Mouse (Mus musculus) heart, adult 8-10 months (tissue): ENCODE results near the gene Cfap58. TPM values are rescaled to one million over a fixed set of nuclear protein-coding genes. Genes with fewer than 3 reads are reported as not detected.

ENCODE experiments used
- DNase-seq: peaks from one replicate; pipeline ENCODE4 v3.0.0; 2022; ENCODE audit warnings: low spot score
- total RNA-seq, 4 experiments: library from RNA; stranded (reverse); gene quantifications; 2 replicates each; pipeline ENCODE4 v1.2.4; 2022

Cfap58 gene
- total RNA-seq, 4 experiments from 2014 or later, result 1.2 to 2.9 (median 1.9) TPM

DNA sequence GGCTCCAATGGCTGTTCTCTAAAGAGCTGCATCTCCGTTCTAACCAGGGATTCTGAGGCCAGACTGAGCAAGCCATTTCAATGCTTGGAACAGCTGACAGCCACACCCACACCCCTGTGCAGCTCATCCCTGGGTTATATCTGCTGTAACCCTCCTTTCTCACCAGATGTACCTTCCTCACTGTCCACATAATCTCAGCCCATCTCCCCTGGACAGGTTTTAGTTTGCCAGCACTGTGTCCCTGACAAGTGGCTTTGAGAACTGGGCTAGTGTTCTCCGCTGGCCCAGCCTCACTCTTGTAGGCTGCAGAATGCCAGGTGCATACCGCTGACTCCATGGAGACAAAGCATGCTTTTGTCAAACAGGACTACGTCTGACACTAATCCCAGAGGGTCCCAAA lies 20.1 kb upstream of the Cfap58 start:
- DNase-seq, result no peak

DNA sequence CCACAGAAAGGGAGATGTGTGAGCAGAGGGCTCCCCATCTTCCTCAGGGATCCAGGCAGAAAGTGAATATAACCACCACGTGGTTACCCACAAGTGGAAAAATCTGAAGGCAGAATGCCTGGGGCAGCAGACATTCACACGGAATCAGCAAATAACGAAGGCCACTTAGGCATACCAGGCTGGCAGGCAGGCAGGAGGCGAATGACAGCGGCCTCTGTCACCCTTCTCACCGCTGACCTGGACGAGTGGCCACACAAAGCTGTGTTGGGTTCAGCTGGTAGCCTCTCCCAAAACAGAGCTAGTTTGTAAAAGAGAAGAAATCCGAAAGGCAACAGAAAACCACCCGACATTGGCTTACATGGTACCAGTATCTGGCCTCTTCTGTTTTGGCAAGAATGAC lies 19.5 kb upstream of the Cfap58 start:
- DNase-seq, result no peak

DNA sequence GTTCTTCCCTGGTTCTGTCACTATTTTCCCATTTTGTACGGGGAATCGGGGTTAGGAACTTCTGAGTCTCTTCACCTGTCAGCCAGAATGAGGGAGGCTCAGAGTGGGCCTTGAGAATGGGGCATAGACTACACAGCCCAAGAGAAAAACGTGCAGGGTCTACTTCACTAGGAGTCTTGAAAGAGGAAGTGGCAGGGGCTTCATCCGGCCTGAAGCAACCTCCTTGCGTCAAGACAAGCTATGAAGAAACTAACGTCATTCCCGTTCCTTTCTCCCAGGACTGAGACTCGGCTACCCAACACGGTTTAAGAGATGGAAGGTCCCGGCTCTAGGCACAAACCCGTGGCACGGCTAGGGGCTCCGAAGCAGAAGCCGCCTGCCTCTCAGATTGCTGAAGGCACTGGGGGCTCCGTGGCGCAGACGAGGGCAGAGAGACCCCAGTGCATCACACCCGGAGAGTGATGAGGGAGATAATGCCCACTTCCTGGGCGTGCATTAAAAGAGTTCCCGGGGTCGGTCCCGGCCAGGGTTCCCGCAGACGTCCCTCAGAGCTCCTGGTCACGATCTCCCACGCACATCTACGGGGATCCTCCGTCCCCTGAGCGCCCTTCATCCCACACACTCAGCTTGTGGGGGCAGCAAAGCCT lies 18.9 kb upstream of the Cfap58 start:
- DNase-seq, result peak; percentile 31

GRCm38 (mm10) chr19:47919126-47919965 lies 18.1 kb upstream of the Cfap58 start, which contains the start of the genes Cfap43 and Itprip:
Gene Cfap43, minus strand, starts transcription at chr19:47919287.
Gene Itprip, minus strand, starts transcription at chr19:47919299.
- peak; percentile 93 for DNase-seq

- DNase-seq, result peak; percentile 72
These were observed 17.5 kb upstream of the Cfap58 start for GRCm38 (mm10) chr19:47919966-47920375.

- DNase-seq, result no peak
These were observed 11.7 kb upstream of the Cfap58 start for GRCm38 (mm10) chr19:47925819-47926218.

- no peak for DNase-seq
These were observed 10.4 kb upstream of the Cfap58 start for GRCm38 (mm10) chr19:47927032-47927431.

GRCm38 (mm10) chr19:47929043-47929442 lies 8.4 kb upstream of the Cfap58 start:
- DNase-seq, result no peak

GRCm38 (mm10) chr19:47931982-47932638 lies 5.4 kb upstream of the Cfap58 start:
- DNase-seq, result peak; percentile 27

- no peak for DNase-seq
These were observed 3.3 kb upstream of the Cfap58 start for GRCm38 (mm10) chr19:47934146-47934545.

- DNase-seq, result no peak
These were observed 2.7 kb upstream of the Cfap58 start for GRCm38 (mm10) chr19:47934636-47935238.

GRCm38 (mm10) chr19:47935530-47935929 lies 1.9 kb upstream of the Cfap58 start:
- DNase-seq, result no peak

- no peak for DNase-seq
These were observed 985 bp upstream of the Cfap58 start for GRCm38 (mm10) chr19:47936490-47936889.

DNA sequence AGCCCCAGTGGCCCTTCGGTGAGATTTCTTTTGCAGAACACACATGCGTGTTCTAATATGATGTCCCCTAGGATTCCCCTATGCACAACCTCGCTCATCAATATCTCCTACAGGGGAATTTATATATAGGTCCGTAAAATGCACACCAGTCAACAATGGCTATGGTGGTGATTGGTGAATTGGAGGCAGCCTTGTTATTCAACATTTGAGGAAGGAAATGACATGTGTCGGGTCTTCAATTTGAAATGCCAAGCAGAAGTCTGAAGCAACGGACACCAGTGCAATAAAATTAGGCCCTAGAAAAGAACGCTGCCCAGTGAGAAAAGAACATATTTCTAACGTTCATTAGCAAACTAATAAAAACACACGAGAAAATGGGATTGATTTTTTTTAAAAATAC lies 537 bp upstream of the Cfap58 start:
- no peak for DNase-seq

GRCm38 (mm10) chr19:47939361-47939760 lies 1.9 kb downstream of the Cfap58 start:
- DNase-seq, result no peak

- DNase-seq, result no peak
These were observed 9.5 kb downstream of the Cfap58 start for GRCm38 (mm10) chr19:47946821-47947465.

DNA sequence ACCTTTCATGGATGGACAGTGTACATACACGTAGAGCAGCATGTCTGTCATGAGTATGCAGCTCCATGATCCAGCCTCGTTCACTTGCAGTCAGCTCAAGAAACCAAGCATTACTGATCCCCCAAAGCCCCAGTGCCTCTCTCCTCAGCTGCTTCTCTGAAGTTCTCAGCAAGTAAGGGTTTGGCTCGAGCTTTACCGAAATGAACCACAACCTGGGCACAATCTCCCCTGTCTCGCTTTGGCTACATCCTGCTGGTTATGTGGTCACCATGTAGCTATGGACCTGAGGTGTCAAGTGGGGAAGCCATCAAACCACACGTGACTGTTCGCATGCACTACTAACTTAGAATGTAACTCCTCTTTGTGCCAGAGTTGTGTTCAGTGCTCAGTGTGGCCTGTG lies 13.5 kb downstream of the Cfap58 start:
- no peak for DNase-seq

DNA sequence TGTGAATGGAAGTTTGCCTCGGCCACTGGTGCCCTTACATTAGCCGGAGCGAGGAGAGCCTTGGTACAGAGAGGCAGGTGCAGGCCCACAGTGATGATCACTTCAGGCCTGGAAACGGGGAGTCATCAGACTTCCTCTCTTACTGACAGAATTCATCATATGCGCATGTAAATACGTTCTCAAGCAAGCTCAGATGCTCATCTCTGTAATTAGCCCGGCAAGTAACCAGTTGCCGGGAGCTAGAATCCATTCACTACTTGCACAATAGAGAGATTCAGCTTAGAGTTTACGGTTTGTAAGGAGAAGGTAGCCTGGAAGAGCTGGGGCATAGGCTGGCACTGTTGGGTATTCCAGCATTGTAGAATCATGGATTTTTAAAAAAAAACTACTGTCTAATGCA lies 15.7 kb downstream of the Cfap58 start:
- DNase-seq, result no peak

GRCm38 (mm10) chr19:47958181-47958580 lies 20.7 kb downstream of the Cfap58 start:
- no peak for DNase-seq

GRCm38 (mm10) chr19:47968993-47969659 lies 31.7 kb downstream of the Cfap58 start:
- no peak for DNase-seq

GRCm38 (mm10) chr19:47971066-47971465 lies 33.6 kb downstream of the Cfap58 start:
- no peak for DNase-seq
